Mouse (Mus musculus) CH12.LX (cell line): ENCODE results near the gene Phactr1. TPM values are rescaled to one million over a fixed set of nuclear protein-coding genes. Genes with fewer than 3 reads are reported as not detected.

Experiments used
- DNase-seq: peaks from one replicate; pipeline ENCODE4 v3.0.0-alpha.2; 2013; ENCODE audit errors: extremely low read depth
- H3K27ac ChIP-seq: 2 replicates; pipeline ENCODE4 v1.5.1; 2012; ENCODE audit warnings: low read depth, mild to moderate bottlenecking, control low read depth, moderate library complexity; ENCODE audit not compliant: insufficient read depth
- H3K27me3 ChIP-seq: replicated peaks from 2 replicates; pipeline ENCODE3; 2012; ENCODE audit warnings: inconsistent platforms
- H3K36me3 ChIP-seq, 2 experiments: replicated peaks in 1 of 2; 2 replicates each; pipeline versions ENCODE3 to v1.6.1; 2012; ENCODE audit warnings: inconsistent platforms in 1 of 2, low read length in 1 of 2, mild to moderate bottlenecking in 1 of 2, mixed read lengths in 1 of 2, moderate library complexity in 1 of 2; ENCODE audit not compliant: control insufficient read depth in 1 of 2, insufficient read depth in 1 of 2
- H3K4me1 ChIP-seq, 2 experiments: 2 replicates each; pipeline ENCODE4 v1.6.1; 2012; ENCODE audit warnings: inconsistent platforms in 1 of 2, moderate library complexity in 1 of 2; ENCODE audit not compliant: insufficient read depth in 2 of 2, control insufficient read depth in 1 of 2
- H3K4me2 ChIP-seq: 2 replicates; pipeline ENCODE4 v1.6.1; 2012; ENCODE audit warnings: low read depth, mild to moderate bottlenecking, control low read depth; ENCODE audit not compliant: poor library complexity, insufficient read depth, severe bottlenecking
- H3K4me3 ChIP-seq, 3 experiments: fragments of 150-350 bp in 1 of 3; sonication (generic) in 1 of 3; replicated peaks in 1 of 3; 2 replicates each; pipeline versions ENCODE3 to v1.5.1; 2011 to 2012; ENCODE audit warnings: low read depth in 2 of 3, low read length in 2 of 3, mild to moderate bottlenecking in 2 of 3, moderate library complexity in 2 of 3, control low read depth in 1 of 3, improper control_type of control experiment in 1 of 3, inconsistent platforms in 1 of 3, mixed read lengths in 1 of 3; ENCODE audit not compliant: poor library complexity in 1 of 3
- H3K79me2 ChIP-seq: replicated peaks from 2 replicates; pipeline ENCODE4 v1.6.1; 2012; ENCODE audit warnings: mild to moderate bottlenecking, moderate library complexity; ENCODE audit not compliant: control insufficient read depth, poor library complexity, insufficient read depth, severe bottlenecking; ENCODE audit errors: extremely low read depth
- H3K9ac ChIP-seq: 2 replicates; pipeline ENCODE4 v1.6.1; 2012; ENCODE audit warnings: low read depth, mild to moderate bottlenecking, control low read depth, moderate library complexity; ENCODE audit not compliant: insufficient read depth
- H3K9me3 ChIP-seq: replicated peaks from 2 replicates; pipeline ENCODE3; 2012; ENCODE audit warnings: low read length, inconsistent platforms, mixed read lengths
- CHD2 ChIP-seq: IDR thresholded peaks from 2 replicates; pipeline ENCODE4 v1.6.1; 2011; ENCODE audit warnings: low read length, improper control_type of control experiment
- CTCF ChIP-seq, 2 experiments: IDR thresholded peaks in 1 of 2; conservative IDR thresholded peaks in 1 of 2; 2 replicates each; pipeline ENCODE4 v1.5.1; 2011 to 2012; ENCODE audit warnings: low read depth in 2 of 2, low read length in 2 of 2, improper control_type of control experiment in 1 of 2, inconsistent platforms in 1 of 2, mild to moderate bottlenecking in 1 of 2, moderate library complexity in 1 of 2
- EP300 ChIP-seq: IDR thresholded peaks from 2 replicates; pipeline ENCODE4 v1.6.1; 2011; ENCODE audit warnings: low read length, improper control_type of control experiment
- ETS1 ChIP-seq: conservative IDR thresholded peaks from 2 replicates; pipeline ENCODE4 v1.6.1; 2012; ENCODE audit warnings: low read depth, mild to moderate bottlenecking, inconsistent platforms, low read length, improper control_type of control experiment, moderate library complexity
- IRF4 ChIP-seq: IDR thresholded peaks from 2 replicates; pipeline ENCODE4 v1.6.1; 2014; ENCODE audit warnings: low read depth, mild to moderate bottlenecking, inconsistent platforms, low read length, improper control_type of control experiment
- JUN ChIP-seq: IDR thresholded peaks from 2 replicates; pipeline ENCODE4 v1.6.1; 2011; ENCODE audit warnings: low read depth, mild to moderate bottlenecking, low read length, improper control_type of control experiment, moderate library complexity; ENCODE audit not compliant: insufficient read depth
- JUND ChIP-seq: conservative IDR thresholded peaks from 2 replicates; pipeline ENCODE4 v1.6.1; 2011; ENCODE audit warnings: low read depth, low read length, improper control_type of control experiment
- MAX ChIP-seq: IDR thresholded peaks from 2 replicates; pipeline ENCODE4 v1.6.1; 2011; ENCODE audit warnings: low read length, improper control_type of control experiment
- MAZ ChIP-seq: IDR thresholded peaks from 2 replicates; pipeline ENCODE4 v1.6.1; 2012; ENCODE audit warnings: low read depth, mild to moderate bottlenecking, inconsistent platforms, low read length, improper control_type of control experiment, moderate library complexity
- MEF2A ChIP-seq: IDR thresholded peaks from 2 replicates; pipeline ENCODE4 v1.6.1; 2014; ENCODE audit warnings: low read depth, mild to moderate bottlenecking, inconsistent platforms, low read length, improper control_type of control experiment, borderline replicate concordance
- MXI1 ChIP-seq: IDR thresholded peaks from 2 replicates; pipeline ENCODE4 v1.6.1; 2011; ENCODE audit warnings: mild to moderate bottlenecking, low read depth, low read length, improper control_type of control experiment
- NRF1 ChIP-seq: IDR thresholded peaks from 2 replicates; pipeline ENCODE4 v1.6.1; 2014; ENCODE audit warnings: low read depth, mild to moderate bottlenecking, inconsistent platforms, low read length, improper control_type of control experiment, moderate library complexity
- RCOR1 ChIP-seq: conservative IDR thresholded peaks from 2 replicates; pipeline ENCODE4 v1.6.1; 2012; ENCODE audit warnings: low read depth, mild to moderate bottlenecking, inconsistent platforms, low read length, improper control_type of control experiment
- SIN3A ChIP-seq: IDR thresholded peaks from 2 replicates; pipeline ENCODE4 v1.6.1; 2012; ENCODE audit warnings: low read length, improper control_type of control experiment, inconsistent platforms
- TCF12 ChIP-seq: IDR thresholded peaks from 2 replicates; pipeline ENCODE4 v1.6.1; 2014; ENCODE audit warnings: low read depth, mild to moderate bottlenecking, inconsistent platforms, low read length, improper control_type of control experiment
- USF2 ChIP-seq: conservative IDR thresholded peaks from 2 replicates; pipeline ENCODE4 v1.6.1; 2011; ENCODE audit warnings: low read depth, low read length, improper control_type of control experiment
- ZC3H11A ChIP-seq: IDR thresholded peaks from 2 replicates; pipeline ENCODE4 v1.6.1; 2012; ENCODE audit warnings: low read depth, mild to moderate bottlenecking, inconsistent platforms, low read length, improper control_type of control experiment
- ZKSCAN1 ChIP-seq: IDR thresholded peaks from 2 replicates; pipeline ENCODE4 v1.6.1; 2012; ENCODE audit warnings: low read depth, inconsistent platforms, low read length, improper control_type of control experiment, borderline replicate concordance
- dilution Hi-C: fragments of 300-500 bp; cut with MboI; formaldehyde crosslinking; loops from 2 replicates; pipeline ENCODE4 v1.14.3; 2020; ENCODE audit warnings: low sequenced_read_pairs; ENCODE audit not compliant: extremely low pct_unique_long_range_greater_than_20kb, extremely low pct_ligation_motif_present
- in situ Hi-C: fragments of 300-500 bp; cut with MboI; formaldehyde crosslinking; loops from 3 replicates; pipeline ENCODE4 v1.14.3; 2019; ENCODE audit warnings: low sequenced_read_pairs, low pct_ligation_motif_present, low pct_unique_long_range_greater_than_20kb, mixed read lengths
- polyA plus RNA-seq: library from polyadenylated mRNA; unstranded; fragments of >175 nt; gene quantifications from 2 replicates; pipeline ENCODE4 v1.2.1, GENCODE M21; 2012; ENCODE audit warnings: low read depth; ENCODE audit not compliant: insufficient read length
- total RNA-seq, 2 experiments: library from RNA; depleted of rRNA; stranded (reverse); fragments of 300-350 nt in 1 of 2; fragments of >200 nt in 1 of 2; gene quantifications; 2 replicates each; pipeline ENCODE4 v1.2.3; 2012 to 2014

The Phactr1 gene
- total and polyA plus RNA-seq, 3 experiments = 2.0 to 6.1 (median 3.1) TPM

DNA sequence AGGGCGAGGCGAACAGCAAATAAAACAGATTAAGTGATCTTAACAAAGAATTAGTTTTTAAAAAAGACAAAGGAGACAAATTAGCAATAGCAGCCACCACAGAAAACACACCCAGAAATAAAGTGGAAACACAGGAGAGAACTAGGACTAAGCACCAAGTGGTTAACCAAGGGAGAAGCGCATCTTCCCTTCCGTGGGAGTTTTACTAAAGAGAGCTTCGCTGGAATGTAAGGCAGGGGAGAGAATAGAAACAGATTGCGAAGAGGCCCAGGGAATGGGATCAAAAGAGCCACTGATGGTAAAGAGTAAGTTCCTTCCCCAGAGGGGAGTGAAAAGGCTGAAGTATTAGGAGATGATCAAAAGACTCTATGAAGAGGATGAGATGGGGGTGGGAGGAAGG is 30.2 kb upstream of the Phactr1 start:
- Histone ChIP-seq H3K79me2 (no peaks in the 10 kb centered on the region), H3K36me3 (no peaks in the 10 kb centered on the region), H3K4me2 (no peak overlapping the region), H3K4me1 (no peaks in the 10 kb centered on the region), H3K9me3 (no peaks in the 10 kb centered on the region), H3K9ac (no peak overlapping the region), H3K27me3 (no peaks in the 10 kb centered on the region), H3K27ac (no peak overlapping the region), H3K4me3 (no peak overlapping the region)
- no peak for DNase-seq
- in situ Hi-C loops (no loop called here), dilution Hi-C loops (no loop called here)
- TF ChIP-seq MXI1 (no peak), JUND (no peak), IRF4 (no peak), ZKSCAN1 (no peak), MAZ (no peak), ETS1 (no peak), CHD2 (no peak), JUN (no peak), CTCF (conservative IDR thresholded peaks at IDR 0.05 in 1 of 2, IDR thresholded peaks at IDR 0.05 in 1 of 2; ENCODE audit: low read depth in 2 of 2, low read length in 2 of 2) (no peak), MEF2A (no peak), MAX (no peak), TCF12 (no peak), RCOR1 (no peak), USF2 (no peak)

DNA sequence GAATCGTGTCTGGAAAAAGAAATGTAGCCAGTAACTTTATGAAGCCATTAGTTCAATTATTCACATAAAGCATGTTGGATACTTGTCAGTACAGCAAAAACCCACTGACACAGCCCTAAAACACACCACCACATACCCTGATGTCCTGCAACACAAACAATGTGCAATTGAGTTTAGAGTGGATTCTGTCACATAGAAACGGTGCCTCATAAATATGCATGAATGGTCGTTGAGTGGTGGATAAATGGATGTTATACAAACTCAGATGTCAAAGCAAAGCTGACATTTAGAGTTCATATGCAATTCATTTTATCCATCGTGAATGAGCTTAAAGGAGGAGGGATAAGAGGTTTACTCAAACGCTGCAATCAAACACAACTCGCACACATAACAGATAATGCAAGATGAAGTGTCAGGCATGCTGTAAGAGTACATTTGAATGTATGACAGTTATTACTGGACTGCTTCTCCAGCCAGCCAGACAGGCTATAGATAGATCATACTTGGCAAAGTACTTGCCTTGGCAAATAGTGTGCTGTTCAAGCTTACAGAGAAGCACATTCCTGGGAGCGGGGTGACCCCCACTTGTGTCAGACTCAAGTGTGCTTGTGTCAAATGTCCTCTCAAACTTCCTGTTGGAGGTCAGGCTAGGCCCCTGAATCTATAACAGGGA is 23.6 kb upstream of the Phactr1 start:
- no peak overlapping the region for H3K9ac ChIP-seq
- dilution Hi-C loops (no loop called here), in situ Hi-C loops (no loop called here)
- H3K4me3 ChIP-seq = no peak overlapping the region
- H3K79me2 ChIP-seq = no peaks in the 10 kb centered on the region
- TF ChIP-seq ZC3H11A (no peak), NRF1 (no peak), EP300 (no peak), SIN3A (no peak), MXI1 (no peak)
- H3K4me1 ChIP-seq = no peaks in the 10 kb centered on the region
- H3K4me2 ChIP-seq = no peak overlapping the region
- H3K27ac ChIP-seq = no peak overlapping the region
- no peak for DNase-seq
- no peaks in the 10 kb centered on the region for H3K9me3 ChIP-seq
- H3K27me3 ChIP-seq = peaks cover 3% of the 10 kb centered on the region
- no peaks in the 10 kb centered on the region for H3K36me3 ChIP-seq
